Mouse (Mus musculus) telencephalon, adult 2 months (tissue): ENCODE results near the gene 1700037H04Rik.

Experiments
- DNase-seq: peaks from one replicate; pipeline ENCODE4 v3.0.0-alpha.2; 2011; ENCODE audit warnings: low read depth, low spot score

The 1700037H04Rik gene

GRCm38 (mm10) chr2:131179246-131179886 is 19.5 kb upstream of the 1700037H04Rik start:
- peak; percentile 57 for DNase-seq

- no peak for DNase-seq
Measured at GRCm38 (mm10) chr2:131178828-131179245, 19.0 kb upstream of the 1700037H04Rik start.

GRCm38 (mm10) chr2:131177932-131178331 is 18.1 kb upstream of the 1700037H04Rik start:
- no peak for DNase-seq

GRCm38 (mm10) chr2:131176491-131176890 is 16.6 kb upstream of the 1700037H04Rik start:
- DNase-seq: no peak

GRCm38 (mm10) chr2:131175945-131176309 is 16.0 kb upstream of the 1700037H04Rik start:
- no peak for DNase-seq

GRCm38 (mm10) chr2:131175286-131175944 is 15.5 kb upstream of the 1700037H04Rik start:
- DNase-seq: no peak

- DNase-seq: peak; percentile 84
Measured at GRCm38 (mm10) chr2:131174700-131175099, 14.8 kb upstream of the 1700037H04Rik start.

- DNase-seq: no peak
Measured at GRCm38 (mm10) chr2:131172322-131172721, 12.4 kb upstream of the 1700037H04Rik start.

GRCm38 (mm10) chr2:131171401-131172104 is 11.7 kb upstream of the 1700037H04Rik start:
- DNase-seq: no peak

GRCm38 (mm10) chr2:131170936-131171335 is 11.1 kb upstream of the 1700037H04Rik start:
- no peak for DNase-seq

- no peak for DNase-seq
Measured at GRCm38 (mm10) chr2:131168914-131169313, 9.0 kb upstream of the 1700037H04Rik start.

- no peak for DNase-seq
Measured at GRCm38 (mm10) chr2:131167984-131168383, 8.1 kb upstream of the 1700037H04Rik start.

GRCm38 (mm10) chr2:131166172-131166571 is 6.3 kb upstream of the 1700037H04Rik start:
- DNase-seq: no peak

- no peak for DNase-seq
Measured at GRCm38 (mm10) chr2:131163924-131164323, 4.0 kb upstream of the 1700037H04Rik start.

- no peak for DNase-seq
Measured at GRCm38 (mm10) chr2:131160671-131161111, 810 bp upstream of the 1700037H04Rik start.

- no peak for DNase-seq
Measured at GRCm38 (mm10) chr2:131159491-131159910, 380 bp downstream of the 1700037H04Rik start.

GRCm38 (mm10) chr2:131156987-131157386 is 2.9 kb downstream of the 1700037H04Rik start:
- DNase-seq: no peak

GRCm38 (mm10) chr2:131154036-131154435 is 5.8 kb downstream of the 1700037H04Rik start:
- DNase-seq: no peak

- no peak for DNase-seq
Measured at GRCm38 (mm10) chr2:131152166-131152730, 7.6 kb downstream of the 1700037H04Rik start.

GRCm38 (mm10) chr2:131149254-131149578 is 10.7 kb downstream of the 1700037H04Rik start:
- no peak for DNase-seq

GRCm38 (mm10) chr2:131148353-131149253 is 11.3 kb downstream of the 1700037H04Rik start:
- no peak for DNase-seq
